ENCODE assay signal across 15 mouse cellular contexts in genomic region chr9:34748003-34748402, GRCm38 (mm10).
DNase-seq lines count a peak whose midpoint lies in the region; ATAC-seq and TF ChIP-seq lines count a peak whose summit lies in the region.
"Had no signal": no experiment of that assay in that cellular context is flagged by ENCODE, and none has a peak within 500 bp of the region (broad histone marks: within the 10 kb centered on the region; RNA-seq: fewer than 3 reads in every experiment).

No protein-coding gene starts in this region.

- no peak overlapping the region for H3K4me2 ChIP-seq in embryonic facial prominence, embryonic 11.5 days (ENCODE audit: low read depth, low read length)
- no peak overlapping the region for H3K4me2 ChIP-seq in hindbrain, postnatal 0 days (ENCODE audit: low read depth, low read length)
- no peak overlapping the region for H3K4me2 ChIP-seq in hindbrain, embryonic 13.5 days
- H3K4me2 ChIP-seq: heart, embryonic 15.5 days; intestine, embryonic 15.5 days had no signal

- no peak overlapping the region for H3K4me3 ChIP-seq in embryonic facial prominence, embryonic 11.5 days (ENCODE audit: low read depth, low read length)
- no peak overlapping the region for H3K4me3 ChIP-seq in embryonic facial prominence, embryonic 10.5 days
- no peak overlapping the region for H3K4me3 ChIP-seq in hindbrain, postnatal 0 days (ENCODE audit: low read length)
- no peak overlapping the region for H3K4me3 ChIP-seq in hindbrain, embryonic 13.5 days
- H3K4me3 ChIP-seq in thymus, adult 2 months (ENCODE audit: control insufficient read depth, insufficient read depth, low read length) = no peak overlapping the region
- H3K4me3 ChIP-seq: erythroblast, embryonic 14.5 days; heart, embryonic 15.5 days; intestine, embryonic 15.5 days had no signal

- H3K36me3 ChIP-seq in embryonic facial prominence, embryonic 11.5 days (replicated peaks; ENCODE audit: control insufficient read depth, insufficient read depth, low read depth, low read length) = no peaks in the 10 kb centered on the region
- no peaks in the 10 kb centered on the region for H3K36me3 ChIP-seq in embryonic facial prominence, embryonic 10.5 days (replicated peaks)
- no peaks in the 10 kb centered on the region for H3K36me3 ChIP-seq in hindbrain, postnatal 0 days (ENCODE audit: insufficient read depth, low read length)
- H3K36me3 ChIP-seq in hindbrain, embryonic 13.5 days = no peaks in the 10 kb centered on the region
- no peaks in the 10 kb centered on the region for H3K36me3 ChIP-seq in thymus, adult 2 months (ENCODE audit: control insufficient read depth, insufficient read depth, low read length)
- H3K36me3 ChIP-seq: heart, embryonic 15.5 days; intestine, embryonic 15.5 days had no signal

- H3K27ac ChIP-seq in embryonic facial prominence, embryonic 11.5 days (replicated peaks; ENCODE audit: low read depth, low read length) = no peak overlapping the region
- H3K27ac ChIP-seq in embryonic facial prominence, embryonic 10.5 days (replicated peaks) = no peak overlapping the region
- no peak overlapping the region for H3K27ac ChIP-seq in hindbrain, postnatal 0 days
- H3K27ac ChIP-seq in hindbrain, embryonic 13.5 days = no peak overlapping the region
- no peak overlapping the region for H3K27ac ChIP-seq in thymus, adult 2 months (ENCODE audit: control insufficient read depth, insufficient read depth, low read length)
- H3K27ac ChIP-seq: intestine, embryonic 15.5 days had no signal

- 42% methylated on average over 2 of the region's 2 CpGs for WGBS in embryonic facial prominence, embryonic 11.5 days
- WGBS in embryonic facial prominence, embryonic 10.5 days = 53% methylated on average over 2 of the region's 2 CpGs
- 39% methylated on average over 2 of the region's 2 CpGs for WGBS in hindbrain, postnatal 0 days
- 55% methylated on average over 2 of the region's 2 CpGs for WGBS in hindbrain, embryonic 13.5 days
- WGBS in thymus, adult 2 months = 39% methylated on average over 2 of the region's 2 CpGs

- H3K27me3 ChIP-seq in embryonic facial prominence, embryonic 11.5 days (ENCODE audit: control insufficient read depth, insufficient read depth, low read length) = no peaks in the 10 kb centered on the region
- H3K27me3 ChIP-seq in embryonic facial prominence, embryonic 10.5 days (replicated peaks; ENCODE audit: low read depth, poor library complexity, severe bottlenecking) = peaks cover 13% of the 10 kb centered on the region; the same call in 1 of the 2 replicates
- no peaks in the 10 kb centered on the region for H3K27me3 ChIP-seq in hindbrain, postnatal 0 days (ENCODE audit: insufficient read depth, low read length)
- H3K27me3 ChIP-seq in hindbrain, embryonic 13.5 days = no peaks in the 10 kb centered on the region
- no peaks in the 10 kb centered on the region for H3K27me3 ChIP-seq in thymus, adult 2 months (ENCODE audit: control insufficient read depth, insufficient read depth, low read length)
- H3K27me3 ChIP-seq: heart, embryonic 15.5 days; intestine, embryonic 15.5 days had no signal

- ATAC-seq in embryonic facial prominence, embryonic 11.5 days (replicated peaks; ENCODE audit: insufficient number of reproducible peaks, low FRiP score, low TSS enrichment, low read depth) = no peak
- ATAC-seq in hindbrain, postnatal 0 days = 0 out of 2 replicates have a peak, but pooled peaks have one; percentile 38
- ATAC-seq in hindbrain, embryonic 13.5 days (ENCODE audit: low FRiP score) = no peak
- ATAC-seq: intestine, embryonic 15.5 days had no signal

- TF ChIP-seq POLR2A in thymus, adult 2 months (IDR thresholded peaks at IDR 0.05; ENCODE audit: control insufficient read depth, extremely low read depth, insufficient read depth, low read length, poor library complexity) = no peak

- H3K4me1 ChIP-seq in embryonic facial prominence, embryonic 11.5 days (ENCODE audit: control insufficient read depth, insufficient read depth, low read length) = no peaks in the 10 kb centered on the region
- peaks cover 7% of the 10 kb centered on the region for H3K4me1 ChIP-seq in embryonic facial prominence, embryonic 10.5 days
- peaks cover 5% of the 10 kb centered on the region; the same call in 1 of the 2 replicates for H3K4me1 ChIP-seq in hindbrain, postnatal 0 days (ENCODE audit: insufficient read depth, low read length)
- peaks cover 9% of the 10 kb centered on the region for H3K4me1 ChIP-seq in hindbrain, embryonic 13.5 days (replicated peaks)
- no peaks in the 10 kb centered on the region for H3K4me1 ChIP-seq in thymus, adult 2 months (replicated peaks; ENCODE audit: control insufficient read depth, insufficient read depth, low read length)
- H3K4me1 ChIP-seq: intestine, embryonic 15.5 days had no signal

- no peaks in the 10 kb centered on the region for H3K9me3 ChIP-seq in embryonic facial prominence, embryonic 11.5 days (replicated peaks; ENCODE audit: control insufficient read depth, low read length)
- no peaks in the 10 kb centered on the region for H3K9me3 ChIP-seq in embryonic facial prominence, embryonic 10.5 days
- no peaks in the 10 kb centered on the region for H3K9me3 ChIP-seq in hindbrain, postnatal 0 days (ENCODE audit: low read length)
- no peaks in the 10 kb centered on the region for H3K9me3 ChIP-seq in hindbrain, embryonic 13.5 days
- H3K9me3 ChIP-seq: heart, embryonic 15.5 days; intestine, embryonic 15.5 days had no signal

- H3K9ac ChIP-seq in embryonic facial prominence, embryonic 11.5 days (replicated peaks; ENCODE audit: low read length) = no peak overlapping the region
- H3K9ac ChIP-seq in hindbrain, postnatal 0 days (replicated peaks; ENCODE audit: low read length) = no peak overlapping the region
- no peak overlapping the region for H3K9ac ChIP-seq in hindbrain, embryonic 13.5 days
- H3K9ac ChIP-seq: heart, embryonic 15.5 days; intestine, embryonic 15.5 days had no signal

- peak; percentile 76 for TF ChIP-seq CTCF in hindbrain, postnatal 0 days (IDR thresholded peaks at IDR 0.05; ENCODE audit: low read depth)
- no peak for TF ChIP-seq CTCF in thymus, adult 2 months (IDR thresholded peaks at IDR 0.05; ENCODE audit: borderline replicate concordance, control insufficient read depth, extremely low read depth, insufficient read depth, low read length, poor library complexity)

- peak; percentile 16 for DNase-seq in embryonic facial prominence, embryonic 11.5 days (ENCODE audit: low spot score)
- DNase-seq in embryonic facial prominence, embryonic 10.5 days (ENCODE audit: low spot score) = no peak
- DNase-seq in hindbrain, postnatal 0 days (ENCODE audit: low spot score) = peak; percentile 61
- DNase-seq in 3134 (ENCODE audit: extremely low read depth, insufficient read length, low spot score) = peak; percentile 16
- DNase-seq in adipocyte (ENCODE audit: low spot score) = peak; percentile 3
- no peak for DNase-seq in spleen, adult 18-20 months
- DNase-seq in thymus, adult 2 months = no peak
- DNase-seq: adrenal gland, postnatal 36 days; cerebellum, adult 9-10 months; gastrocnemius, postnatal 25 days; kidney, postnatal 4 days had no signal

Comparison
In these comparisons a context has a peak if more than half of its experiments do, and no peak if none do; other contexts are left out.
1. DNase-seq: peak in embryonic facial prominence, embryonic 11.5 days (single experiment), hindbrain, postnatal 0 days (single experiment), 3134 (single experiment) and adipocyte (single experiment); none in embryonic facial prominence, embryonic 10.5 days (single experiment), spleen, adult 18-20 months (0 of 2) and thymus, adult 2 months (single experiment).